Mouse (Mus musculus) Patski (cell line): ENCODE measurements at regions not wholly inside any gene's neighbourhood (a gene's known extent, or its start where the extent isn't known, plus 50 kb on each side); places are given as distances from the start of the nearest gene placed in this dataset.

Experiments used
- ATAC-seq: fragments of 100-300 bp; one replicate; pipeline ENCODE4 v1.8.0; 2021
- CTCF ChIA-PET: fragments of 350-600 bp; sonication (Branson Sonifier 250); formaldehyde crosslinking; loops from one replicate; lab custom pipeline; 2022; ENCODE audit warnings: inconsistent platforms; lab: Charles Lee
- POLR2A ChIA-PET: fragments of 350-600 bp; sonication (Branson Sonifier 250); formaldehyde crosslinking; loops from one replicate; lab custom pipeline; 2022; ENCODE audit warnings: antibody characterized with exemption, inconsistent platforms; lab: Charles Lee
- DNase-seq: peaks from one replicate; pipeline ENCODE4 v3.0.0-alpha.2; 2011; ENCODE audit warnings: low read depth, low spot score
- H3K27me3 ChIP-seq: fragments of 371-371 bp; one replicate; pipeline ENCODE4 v1.5.1; 2021
- CTCF ChIP-seq: fragments of 100-300 bp; IDR thresholded peaks from one replicate; pipeline ENCODE4 v1.5.1; 2021
- in situ Hi-C: fragments of 300-500 bp; cut with MboI; formaldehyde crosslinking; loops from 3 replicates; pipeline ENCODE4 v1.11.1; 2018; ENCODE audit warnings: low pct_unique_long_range_greater_than_20kb, mixed read lengths

- no peak for TF ChIP-seq CTCF
- peaks cover 7% of the 10 kb centered on the region for H3K27me3 ChIP-seq
- ATAC-seq (no peak), DNase-seq (no peak)
- ChIA-PET POLR2A (no interaction called here), CTCF (no interaction called here)
- in situ Hi-C loops: no loop called here
These were observed 177.5 kb upstream of the Syt1 start for GRCm38 (mm10) chr10:109188252-109188651.

- DNase-seq (no peak), ATAC-seq (no peak)
- CTCF ChIA-PET: interaction anchor here (1.2 kb wide), 1 partner anchor 35 kb away, joined by 3 read pairs; no protein-coding TSS in a partner anchor
- POLR2A ChIA-PET: no interaction called here
- H3K27me3 ChIP-seq: peaks cover 5% of the 10 kb centered on the region
- in situ Hi-C loops: no loop called here
- TF ChIP-seq CTCF: no peak
These were observed 174.5 kb upstream of the Syt1 start for GRCm38 (mm10) chr10:109185243-109185642.

GRCm38 (mm10) chr10:109180527-109180926 lies 169.7 kb upstream of the Syt1 start:
- no peak for TF ChIP-seq CTCF
- DNase-seq (no peak), ATAC-seq (no peak)
- H3K27me3 ChIP-seq: peaks cover 7% of the 10 kb centered on the region
- ChIA-PET CTCF (no interaction called here), POLR2A (no interaction called here)
- in situ Hi-C loops: no loop called here

- no peak for DNase-seq
- peaks cover 12% of the 10 kb centered on the region for H3K27me3 ChIP-seq
- ATAC-seq: no peak
- POLR2A ChIA-PET: no interaction called here
- TF ChIP-seq CTCF: no peak
- CTCF ChIA-PET: no interaction called here
- in situ Hi-C loops: no loop called here
These were observed 149.9 kb upstream of the Syt1 start for GRCm38 (mm10) chr10:109160730-109161129.

- no peak for DNase-seq
These were observed 145.0 kb upstream of the Syt1 start for GRCm38 (mm10) chr10:109155768-109156167.

GRCm38 (mm10) chr10:109140421-109140938 lies 129.7 kb upstream of the Syt1 start:
- CTCF ChIA-PET: no interaction called here
- in situ Hi-C loops: no loop called here
- ATAC-seq: no peak
- H3K27me3 ChIP-seq: peaks cover 3% of the 10 kb centered on the region
- POLR2A ChIA-PET: no interaction called here
- no peak for DNase-seq
- TF ChIP-seq CTCF: no peak

More at GRCm38 (mm10) chr10:109155768-109156167, 145.0 kb upstream of the Syt1 start:
- in situ Hi-C loops: no loop called here
- peaks cover 4% of the 10 kb centered on the region for H3K27me3 ChIP-seq
- TF ChIP-seq CTCF: no peak
- ChIA-PET CTCF (interaction anchor here (1.5 kb wide), 1 partner anchor 16 kb away, joined by 3 read pairs; no protein-coding TSS in a partner anchor), POLR2A (no interaction called here)
- ATAC-seq: no peak

- ChIA-PET CTCF (no interaction called here), POLR2A (no interaction called here)
- no peak for TF ChIP-seq CTCF
- DNase-seq (peak; percentile 6), ATAC-seq (peak; percentile 86)
- in situ Hi-C loops: no loop called here
- H3K27me3 ChIP-seq: no peaks in the 10 kb centered on the region
These were observed 126.3 kb upstream of the Syt1 start for GRCm38 (mm10) chr10:109136763-109137732.

- ChIA-PET POLR2A (no interaction called here), CTCF (no interaction called here)
- no peak for TF ChIP-seq CTCF
- no peak for ATAC-seq
- DNase-seq: no peak
- no peaks in the 10 kb centered on the region for H3K27me3 ChIP-seq
- in situ Hi-C loops: no loop called here
These were observed 123.7 kb upstream of the Syt1 start for GRCm38 (mm10) chr10:109134521-109134920.

- ATAC-seq: no peak
- in situ Hi-C loops: no loop called here
- DNase-seq: no peak
- CTCF ChIA-PET: interaction anchor here (0.7 kb wide), 1 partner anchor 12 kb away, joined by 3 read pairs; no protein-coding TSS in a partner anchor
- no peak for TF ChIP-seq CTCF
- POLR2A ChIA-PET: no interaction called here
- H3K27me3 ChIP-seq: no peaks in the 10 kb centered on the region
These were observed 121.3 kb upstream of the Syt1 start for GRCm38 (mm10) chr10:109132091-109132573.

- no peak for TF ChIP-seq CTCF
- DNase-seq: no peak
- POLR2A ChIA-PET: no interaction called here
- H3K27me3 ChIP-seq: no peaks in the 10 kb centered on the region
- in situ Hi-C loops: no loop called here
- CTCF ChIA-PET: no interaction called here
- no peak for ATAC-seq
These were observed 118.8 kb upstream of the Syt1 start for GRCm38 (mm10) chr10:109129552-109130110.

- TF ChIP-seq CTCF: no peak
- CTCF ChIA-PET: no interaction called here
- H3K27me3 ChIP-seq: no peaks in the 10 kb centered on the region
- ATAC-seq (no peak), DNase-seq (no peak)
- POLR2A ChIA-PET: no interaction called here
- in situ Hi-C loops: no loop called here
These were observed 118.3 kb upstream of the Syt1 start for GRCm38 (mm10) chr10:109129068-109129467.
